Mouse (Mus musculus) neutrophil, adult 65 days (primary cell): ENCODE results near the gene Magee1. TPM values are rescaled to one million over a fixed set of nuclear protein-coding genes. Genes with fewer than 3 reads are reported as not detected.

Source experiments
- total RNA-seq: library from RNA; stranded (reverse); gene quantifications from 2 replicates; pipeline ENCODE4 v1.2.4, GENCODE M21; 2023

The Magee1 gene
- 1.0 and 1.3 TPM in 2 replicates for total RNA-seq

GRCm38 (mm10) chrX:105120275-105121226, at the start of gene Magee1:
Gene Magee1, plus strand, starts transcription at chrX:105120378.

DNA sequence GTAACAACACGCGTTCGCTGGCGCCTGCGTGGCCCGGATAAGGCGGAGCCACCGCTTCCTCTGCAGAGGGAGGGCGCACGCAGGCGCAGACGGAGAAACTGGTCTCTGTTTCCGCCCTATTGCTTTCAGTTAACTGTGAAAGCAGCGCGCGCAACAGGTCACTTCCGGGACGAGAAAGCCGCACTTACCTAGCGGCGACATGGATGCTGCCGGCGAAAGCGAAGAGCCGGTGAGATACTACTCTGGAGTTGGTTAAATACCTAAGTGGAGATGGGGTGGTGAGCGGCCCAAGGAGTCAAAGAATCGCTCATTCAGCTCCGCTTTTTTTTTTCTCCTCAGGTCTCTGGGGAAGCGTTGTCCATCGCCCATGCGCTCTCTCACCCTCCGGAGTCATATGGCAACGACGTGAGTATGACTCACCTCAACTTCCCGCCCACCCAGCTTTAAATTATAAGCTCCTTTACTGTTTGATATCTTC, 40.5 kb upstream of the Magee1 start, which contains the start of gene Pbdc1:
TSS of gene Pbdc1 (plus strand) at position 142 of the 478 bp plus-strand sequence.

Other genes starting within 250 kb of the Magee1 start
- gene Pbdc1, start 40.6 kb upstream of the Magee1 start, total RNA-seq, result 23.0 and 26.0 TPM in 2 replicates